Mouse (Mus musculus) G1E-ER4 (cell line): Measurements from ENCODE around the gene Hoxa7. TPM values are rescaled to one million over a fixed set of nuclear protein-coding genes. Genes with fewer than 3 reads are reported as not detected.

Experiments used
- GATA1 ChIP-seq: IDR thresholded peaks from one replicate; pipeline ENCODE4 v1.8.0; 2012; ENCODE audit warnings: low read length, inconsistent platforms
- polyA plus RNA-seq: library from polyadenylated mRNA; stranded (reverse); fragments of >175 nt; gene quantifications from 2 replicates; pipeline ENCODE4 v1.2.3, GENCODE M21; 2012

The Hoxa7 gene
- polyA plus RNA-seq, 1 experiment = not detected

- no peak for TF ChIP-seq GATA1
Observed at GRCm38 (mm10) chr6:52235267-52235666, 13.6 kb upstream of the Hoxa7 start.

DNA sequence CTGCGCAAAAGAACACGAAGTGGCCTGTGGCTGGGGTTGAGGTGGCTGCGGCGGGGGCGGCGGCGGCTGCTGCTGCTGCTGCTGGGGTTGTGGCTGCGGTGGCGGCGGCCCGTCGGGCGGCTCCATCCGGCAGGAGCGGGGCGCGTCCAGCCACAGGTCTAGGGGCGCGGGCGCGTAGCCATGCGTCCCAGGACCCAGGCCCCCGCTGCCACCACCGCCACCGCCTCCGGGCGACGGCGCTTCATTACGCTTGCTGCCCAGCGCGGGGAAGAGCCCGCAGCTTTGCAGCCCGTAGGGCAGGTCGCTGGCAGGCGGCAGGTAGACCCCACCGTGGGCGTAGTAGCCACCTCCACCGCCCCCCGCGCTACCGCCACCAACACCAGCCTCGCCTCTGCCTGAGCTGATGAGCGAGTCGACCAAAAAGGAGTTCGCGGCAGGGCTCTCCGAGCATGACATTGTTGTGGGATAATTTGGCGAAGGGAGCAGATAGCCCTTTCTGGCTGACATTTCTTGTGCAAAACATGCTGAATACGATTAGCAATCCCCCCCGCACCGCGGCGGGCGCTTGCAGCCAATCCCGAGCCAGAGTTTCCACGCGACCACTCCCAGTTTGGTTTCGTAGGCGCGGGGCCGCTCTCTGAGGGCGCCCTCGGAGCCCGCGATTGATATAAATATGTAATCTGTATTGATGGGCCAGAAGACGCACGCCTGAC lies 12.9 kb upstream of the Hoxa7 start:
- TF ChIP-seq GATA1 = no peak

DNA sequence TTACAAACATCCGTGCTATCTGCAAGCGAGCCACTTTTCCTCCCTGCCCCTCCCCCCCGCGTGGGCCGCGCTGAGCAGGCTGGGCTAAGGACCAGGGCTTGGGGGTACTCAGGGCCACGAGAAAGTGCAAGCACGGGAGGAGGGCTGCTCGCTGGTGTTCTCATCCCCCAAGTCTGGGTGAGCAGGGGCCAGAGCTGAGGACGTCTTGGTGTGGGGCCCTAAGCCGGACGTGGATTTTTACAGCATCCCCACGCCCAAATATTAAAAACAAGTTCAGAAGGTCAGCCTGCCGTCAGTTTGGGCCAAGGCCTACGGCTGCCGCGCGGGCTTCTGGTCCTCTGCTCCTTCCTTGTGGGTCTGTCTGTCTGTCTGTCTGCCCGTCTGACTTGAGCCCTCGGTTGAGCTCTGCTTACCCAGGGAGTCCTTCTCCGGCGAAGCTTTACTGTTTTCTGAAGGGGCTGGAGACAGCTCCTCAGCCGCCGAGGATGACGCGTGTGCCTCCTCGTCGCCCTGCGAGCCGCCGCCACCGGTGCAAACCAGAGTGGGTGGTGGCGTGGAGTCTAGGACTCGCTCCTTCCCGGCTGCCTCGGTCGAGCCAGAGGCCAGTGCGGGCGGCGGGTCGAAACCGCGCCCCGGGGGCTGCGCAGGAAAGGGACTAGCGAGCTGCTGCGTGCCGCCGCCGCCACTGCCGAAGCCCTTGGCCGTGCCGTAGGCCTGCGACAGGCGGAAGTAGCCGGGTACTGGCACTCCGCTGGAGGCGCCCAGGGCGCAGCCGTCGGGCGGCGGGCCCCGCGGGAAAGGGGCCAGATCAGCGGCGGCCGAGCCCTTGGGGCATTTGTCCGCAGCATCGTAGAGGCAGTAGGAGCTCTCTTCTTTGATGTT lies 12.1 kb upstream of the Hoxa7 start:
- TF ChIP-seq GATA1 = no peak

DNA sequence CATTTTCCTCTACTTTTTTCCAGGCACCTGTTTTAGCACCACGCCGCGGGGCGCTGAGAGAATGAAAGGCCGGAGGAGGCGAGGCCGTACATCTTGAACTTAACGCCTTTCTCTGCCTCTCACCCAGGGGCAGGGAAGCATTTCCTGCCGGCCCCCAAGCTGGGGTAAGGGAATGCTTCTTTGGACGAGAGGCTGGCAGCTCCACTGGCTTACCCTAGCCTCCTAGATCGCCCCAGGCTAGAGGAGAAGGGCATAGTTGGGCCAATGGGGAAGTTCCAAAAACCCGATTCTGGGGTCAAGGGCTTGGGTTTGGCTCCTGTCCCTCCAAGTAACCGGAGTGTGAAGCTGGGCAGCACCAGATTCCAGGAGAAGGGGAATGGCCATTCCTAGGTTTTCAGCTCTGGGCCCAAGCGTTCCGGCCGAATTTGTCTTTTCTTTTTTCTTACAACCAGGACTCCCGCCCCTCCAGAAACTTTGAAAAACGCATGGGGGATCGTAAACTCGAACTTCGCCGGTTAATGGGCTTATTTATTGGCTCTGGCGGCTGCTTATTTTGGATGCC lies 11.4 kb upstream of the Hoxa7 start:
- no peak for TF ChIP-seq GATA1

DNA sequence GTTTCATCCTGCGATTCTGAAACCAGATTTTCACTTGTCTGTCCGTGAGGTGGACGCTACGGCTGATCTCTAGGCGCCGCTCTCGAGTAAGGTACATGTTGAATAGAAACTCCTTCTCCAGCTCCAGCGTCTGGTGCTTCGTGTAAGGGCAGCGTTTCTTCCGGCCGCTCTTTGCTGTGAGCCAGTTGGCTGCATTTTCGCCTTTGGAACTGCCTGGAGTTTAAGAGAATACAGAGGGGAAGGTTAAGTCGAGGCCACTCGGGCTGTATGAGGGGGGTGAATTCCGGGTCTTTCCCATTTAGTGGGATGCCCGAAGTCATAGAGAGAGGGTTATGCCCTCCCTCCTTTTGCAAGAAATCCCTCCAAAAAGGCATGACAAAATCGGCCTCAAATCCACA lies 10.9 kb upstream of the Hoxa7 start:
- TF ChIP-seq GATA1 = no peak

GRCm38 (mm10) chr6:52231885-52232567 lies 10.4 kb upstream of the Hoxa7 start:
- no peak for TF ChIP-seq GATA1

- TF ChIP-seq GATA1 = no peak
Observed at GRCm38 (mm10) chr6:52230516-52231165, 9.0 kb upstream of the Hoxa7 start, which contains the start of gene Hoxa9. TSS of gene Hoxa9 (minus strand) at chr6:52231089.

- no peak for TF ChIP-seq GATA1
Observed at GRCm38 (mm10) chr6:52229558-52230416, 8.1 kb upstream of the Hoxa7 start.

- TF ChIP-seq GATA1 = no peak
Observed at GRCm38 (mm10) chr6:52228475-52229465, 7.1 kb upstream of the Hoxa7 start.

DNA sequence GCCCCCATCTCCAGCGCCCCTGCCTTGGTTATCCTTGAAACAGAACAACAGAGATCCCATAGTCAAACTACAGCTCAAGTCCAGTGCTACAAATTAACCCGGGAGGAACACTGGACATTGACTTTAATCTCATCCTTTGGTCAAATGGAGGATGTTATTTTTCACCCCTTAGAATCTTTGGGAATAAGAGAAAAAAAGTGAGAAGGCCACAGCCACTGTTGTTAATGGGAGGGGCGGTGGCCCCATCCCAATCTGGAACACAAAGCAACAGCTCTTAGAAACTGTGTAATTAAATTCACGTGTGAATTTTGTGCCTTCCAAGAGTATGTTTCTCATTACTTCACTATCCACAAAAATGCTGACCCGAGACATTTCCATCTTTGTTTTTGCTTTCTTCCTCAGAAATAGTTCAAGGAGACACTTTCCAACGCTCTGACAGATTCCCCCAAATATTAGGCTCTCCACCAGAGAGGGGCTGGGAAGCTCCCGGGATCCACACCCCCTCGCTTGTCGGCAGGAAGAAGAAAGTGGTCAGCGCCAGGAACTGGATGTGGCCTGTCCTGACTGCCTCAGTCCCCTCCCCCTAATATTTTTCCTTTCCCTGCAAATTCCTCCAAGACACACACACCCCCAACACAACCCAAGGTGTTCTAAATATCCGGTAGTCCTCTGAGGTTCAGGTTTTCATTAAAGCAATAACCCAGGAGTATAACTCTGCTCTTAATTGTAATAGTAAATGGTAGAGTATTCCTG lies 6.0 kb upstream of the Hoxa7 start:
- TF ChIP-seq GATA1 = no peak

DNA sequence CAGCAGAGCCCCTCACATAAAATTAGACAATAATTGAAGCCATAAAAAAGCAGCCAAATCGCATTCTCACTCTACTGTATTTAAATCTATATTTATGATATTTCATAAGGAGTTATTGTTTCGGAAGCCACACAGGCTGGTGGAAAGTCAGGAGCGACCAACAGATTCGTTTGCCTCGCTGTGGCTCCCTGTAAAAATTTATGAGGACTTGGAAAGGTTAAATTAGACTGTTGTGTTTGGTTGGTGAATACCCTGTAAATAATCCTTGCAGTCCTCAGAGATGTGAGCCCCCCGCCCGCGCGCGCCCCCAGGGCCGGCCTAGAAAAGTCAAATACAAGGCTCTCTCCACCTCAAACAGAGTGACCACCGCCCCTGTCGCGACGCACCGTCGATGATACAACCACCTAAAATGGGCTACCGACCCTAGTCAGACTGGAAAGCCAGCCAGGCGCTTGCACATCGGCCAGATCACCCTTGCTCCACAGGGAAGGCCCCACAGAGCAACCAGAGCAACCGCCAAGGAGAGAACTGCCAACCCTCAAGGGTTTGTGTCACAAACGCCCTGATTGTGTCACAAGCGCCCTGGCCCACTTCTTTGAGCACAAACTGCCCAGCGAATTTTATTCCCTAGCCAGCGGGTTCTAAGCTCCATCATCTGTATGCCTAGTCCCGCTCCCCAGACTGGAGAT lies 5.1 kb upstream of the Hoxa7 start:
- TF ChIP-seq GATA1 = no peak
